Mouse (Mus musculus): Measurements from ENCODE around the gene Rtkn.

Gene Rtkn

DNA sequence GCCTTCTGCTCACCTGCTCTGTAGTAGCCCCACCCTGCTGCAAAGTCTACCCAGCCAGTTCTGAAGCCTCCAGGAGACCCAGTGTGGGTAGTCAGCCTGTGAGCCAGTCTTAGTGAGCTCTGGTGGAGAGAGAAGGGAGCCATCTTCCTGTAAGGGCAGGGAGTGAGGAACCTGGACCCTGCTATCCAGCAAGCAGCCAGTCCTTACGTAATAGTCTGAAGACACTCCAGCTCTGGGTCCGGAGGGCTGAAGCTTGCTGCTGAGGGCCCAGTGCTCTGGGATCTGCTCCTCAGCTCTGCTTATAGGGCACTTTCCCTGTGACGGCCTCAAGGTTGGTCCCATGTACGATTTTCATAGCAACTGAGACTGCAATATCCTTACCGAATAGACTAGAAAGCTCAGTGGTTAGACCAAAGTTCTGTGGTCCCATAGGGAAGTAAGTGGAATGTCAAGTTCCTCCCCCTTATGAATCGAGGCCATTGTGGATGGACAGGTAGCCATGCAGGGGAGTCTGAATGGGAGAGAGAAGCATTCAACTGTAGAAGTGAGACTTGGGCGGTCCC, at the start of gene Rtkn:
Gene Rtkn (plus strand): TSS at position 513 of the 563 bp plus-strand sequence.
- DNase-seq (ENCODE audit: low spot score), result no peak

DNA sequence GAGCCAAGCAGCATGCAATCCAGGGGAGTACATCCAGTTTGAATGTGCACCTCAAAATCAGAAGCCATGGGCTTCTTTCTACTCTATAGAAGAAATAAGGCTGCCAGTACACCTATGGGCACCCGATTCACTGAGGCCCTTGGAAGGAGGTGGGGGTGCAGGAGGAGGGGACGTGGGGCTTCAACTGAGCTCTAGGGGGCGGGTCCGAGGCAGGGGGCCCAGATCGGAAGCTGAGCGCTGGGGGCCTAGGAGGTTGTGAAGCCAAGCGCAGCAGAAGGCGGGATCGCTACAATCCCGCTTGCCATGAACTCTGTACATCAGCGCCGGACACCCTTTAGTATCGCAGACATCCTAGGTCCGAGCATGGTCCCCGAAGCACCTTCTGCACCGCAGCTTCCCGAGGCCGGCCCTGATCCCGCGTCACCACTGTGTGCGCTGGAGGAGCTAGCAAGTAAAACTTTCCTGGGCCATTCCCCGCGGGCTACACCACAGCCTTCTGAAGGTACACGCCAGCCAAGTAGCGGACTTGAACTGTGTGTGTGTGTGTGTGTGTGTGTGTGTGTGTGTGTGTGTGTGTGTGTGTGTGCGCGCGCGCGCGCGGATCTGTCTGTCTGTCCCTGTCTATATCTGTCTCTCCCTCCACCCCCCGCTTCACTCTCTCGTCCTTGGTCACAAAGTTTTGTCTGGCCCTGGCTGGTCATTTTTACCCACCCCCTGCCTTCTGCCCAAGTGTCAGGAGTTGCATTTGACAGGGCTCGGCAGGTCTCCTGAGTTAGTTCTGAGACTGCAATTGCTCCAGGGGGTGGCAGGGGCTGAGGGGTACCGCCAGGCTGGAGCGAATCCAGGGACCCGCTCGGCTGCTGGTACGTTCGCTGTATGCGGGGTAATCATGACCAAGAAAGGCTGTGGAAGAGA, 48.9 kb upstream of the Rtkn start, which contains the start of gene Lbx2:
Gene Lbx2 (plus strand): TSS at position 247 of the 915 bp plus-strand sequence.
- DNase-seq (ENCODE audit: low spot score), result no peak

- no peak for DNase-seq (ENCODE audit: low spot score)
These were observed 47.9 kb upstream of the Rtkn start for GRCm38 (mm10) chr6:83087205-83087925.

DNA sequence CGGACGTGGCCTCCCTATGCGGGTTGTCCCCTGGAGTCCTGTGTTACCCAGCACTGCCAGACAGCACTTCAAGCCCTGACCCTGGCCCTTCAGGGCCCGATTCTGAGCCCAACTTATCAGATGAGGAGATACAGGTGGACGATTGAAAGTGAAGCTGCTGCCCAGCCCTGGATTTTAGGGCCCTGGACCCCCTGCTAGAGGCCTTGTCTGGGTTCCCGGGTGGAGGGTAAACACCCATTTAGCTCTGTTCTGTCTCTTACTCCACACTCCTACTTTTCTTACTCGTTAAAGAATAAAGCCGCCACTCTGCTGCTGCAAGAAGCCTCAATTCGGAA, 47.4 kb upstream of the Rtkn start:
- DNase-seq (ENCODE audit: low spot score), result no peak

GRCm38 (mm10) chr6:83092416-83093127, 42.7 kb upstream of the Rtkn start:
- DNase-seq (ENCODE audit: low spot score), result no peak

GRCm38 (mm10) chr6:83095968-83096367, 39.3 kb upstream of the Rtkn start:
- DNase-seq (ENCODE audit: low spot score), result no peak

- no peak for DNase-seq (ENCODE audit: low spot score)
These were observed 36.9 kb upstream of the Rtkn start for GRCm38 (mm10) chr6:83098411-83098810.

DNA sequence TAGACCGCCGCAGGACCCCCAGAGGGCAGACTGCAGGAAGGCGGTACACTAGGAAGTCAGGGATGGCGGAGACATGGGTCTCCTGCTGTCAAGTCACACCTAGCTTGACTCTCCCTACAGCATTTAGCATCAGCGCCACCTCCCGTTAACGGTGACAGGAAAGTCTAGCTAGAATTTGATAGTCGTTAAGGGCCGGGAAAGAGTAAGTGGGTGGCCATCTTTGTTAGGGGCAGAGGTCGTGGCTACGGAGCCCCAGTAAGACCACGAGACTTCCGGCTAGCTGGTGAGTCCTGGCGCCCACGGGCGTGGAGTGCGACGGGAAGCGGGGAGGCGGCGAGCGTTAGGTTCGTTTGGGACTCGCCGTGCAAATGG, 34.0 kb upstream of the Rtkn start, which contains the start of the genes Ccdc142 and Gm42688:
Gene Ccdc142 (plus strand): TSS at position 286 of the 372 bp plus-strand sequence.
Gene Gm42688 (plus strand): TSS at position 302 of the 372 bp plus-strand sequence.
- no peak for DNase-seq (ENCODE audit: low spot score)

DNA sequence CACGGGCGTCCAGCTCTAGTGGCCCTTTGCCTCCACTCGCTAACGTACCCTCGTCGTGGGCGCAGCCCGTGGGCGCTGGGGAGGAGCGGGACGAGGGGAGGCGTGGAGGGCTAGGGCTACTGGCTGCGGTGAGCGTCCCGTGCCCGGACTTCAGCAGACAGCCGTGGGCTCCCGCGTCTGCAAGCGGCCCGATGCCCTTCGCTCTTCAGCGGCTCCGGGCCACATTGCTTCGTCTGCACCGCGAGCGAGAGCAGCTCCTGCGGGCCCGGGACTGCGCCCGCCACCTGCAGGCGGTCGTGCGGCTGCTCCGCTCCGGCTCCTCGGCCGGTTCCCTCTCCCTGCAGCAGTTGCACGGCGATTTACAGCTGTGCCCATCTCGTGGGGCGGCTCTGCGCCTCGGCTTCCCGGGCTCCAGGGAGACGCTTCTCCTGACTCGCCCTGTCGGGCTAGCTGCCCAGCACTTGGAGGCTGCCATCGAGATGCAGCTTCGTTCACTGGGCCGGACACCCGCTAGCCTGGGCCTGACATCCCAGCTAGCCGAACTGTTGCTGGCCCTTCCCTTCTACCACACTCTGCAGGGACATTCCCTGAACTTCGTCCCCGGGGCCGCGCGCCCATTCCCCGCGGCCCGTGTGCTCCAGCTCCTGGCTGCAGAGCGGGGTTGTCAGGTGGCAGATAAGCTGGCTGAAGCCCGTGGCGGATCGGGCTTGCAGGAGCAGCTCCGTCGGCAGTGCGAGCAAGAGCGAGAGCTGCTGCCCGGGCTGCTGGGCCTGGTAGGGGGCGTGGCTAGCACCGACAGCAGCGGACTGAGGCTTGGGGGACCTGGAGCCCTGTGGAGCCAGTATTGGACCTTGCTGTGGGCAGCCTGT, 33.3 kb upstream of the Rtkn start:
- no peak for DNase-seq (ENCODE audit: low spot score)

- DNase-seq (ENCODE audit: low spot score), result no peak
These were observed 32.1 kb upstream of the Rtkn start for GRCm38 (mm10) chr6:83103130-83103650.

DNA sequence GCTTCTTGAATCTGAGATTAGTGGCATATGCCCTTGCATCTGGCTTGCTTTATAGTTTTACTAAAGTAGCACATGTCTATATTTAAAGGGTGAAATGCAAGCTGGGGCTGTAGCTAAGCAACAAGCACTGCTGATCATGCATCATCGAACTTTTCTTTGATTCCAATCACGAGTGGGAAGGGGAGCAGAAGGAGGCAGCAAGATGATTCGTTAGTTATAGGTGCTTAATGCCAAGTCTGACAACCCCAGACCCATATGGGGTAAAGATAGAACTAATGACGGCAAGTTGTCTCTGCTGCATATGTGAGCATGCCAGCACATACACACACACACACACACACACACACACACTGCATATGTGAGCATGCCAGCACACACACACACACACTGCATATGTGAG, 31.1 kb upstream of the Rtkn start:
- no peak for DNase-seq (ENCODE audit: low spot score)

DNA sequence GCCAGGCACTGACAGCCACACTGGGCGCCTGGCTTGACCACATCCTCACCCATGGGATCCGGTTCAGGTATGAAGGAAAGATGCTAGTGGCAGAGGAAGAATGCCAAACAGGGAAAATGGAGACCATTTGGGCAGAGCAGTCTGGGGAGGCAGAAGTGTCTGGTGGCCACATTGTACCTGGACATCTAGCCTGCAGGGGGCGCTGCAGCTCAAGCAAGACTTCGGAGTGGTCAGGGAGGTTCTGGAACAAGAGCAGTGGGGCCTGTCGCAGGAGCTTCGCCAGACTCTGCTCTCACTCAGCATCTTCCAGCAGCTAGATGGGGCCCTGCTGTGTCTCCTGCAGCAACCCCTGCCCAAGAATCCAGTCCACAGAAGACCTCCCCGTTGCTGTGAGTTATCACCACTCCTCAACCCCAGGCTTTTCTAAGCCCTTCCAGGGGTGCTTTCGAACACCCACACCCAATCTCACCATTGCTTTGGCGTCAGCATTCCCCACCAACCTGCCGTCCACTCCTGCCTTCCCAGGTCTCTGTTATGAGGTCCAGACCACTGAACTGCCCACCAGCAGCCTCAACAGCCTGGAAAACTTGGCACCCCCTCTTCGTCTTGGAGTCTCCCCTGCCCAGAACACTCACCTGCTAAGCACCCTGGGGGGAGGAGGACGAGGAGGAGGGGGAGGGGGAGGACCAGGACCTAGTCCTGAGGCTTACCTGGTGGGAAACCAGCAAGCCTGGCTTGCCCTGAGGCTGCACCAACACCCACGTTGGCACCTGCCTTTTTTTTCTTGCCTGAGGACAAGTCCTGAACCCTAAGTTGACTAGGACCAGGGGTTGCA, 27.5 kb upstream of the Rtkn start:
- DNase-seq (ENCODE audit: low spot score), result no peak

GRCm38 (mm10) chr6:83108762-83109668, 26.2 kb upstream of the Rtkn start, which contains the start of gene Mrpl53:
Mrpl53 (plus strand) TSS chr6:83109040.
- peak; percentile 51 for DNase-seq (ENCODE audit: low spot score)

GRCm38 (mm10) chr6:83111510-83112136, 23.6 kb upstream of the Rtkn start:
- no peak for DNase-seq (ENCODE audit: low spot score)

DNA sequence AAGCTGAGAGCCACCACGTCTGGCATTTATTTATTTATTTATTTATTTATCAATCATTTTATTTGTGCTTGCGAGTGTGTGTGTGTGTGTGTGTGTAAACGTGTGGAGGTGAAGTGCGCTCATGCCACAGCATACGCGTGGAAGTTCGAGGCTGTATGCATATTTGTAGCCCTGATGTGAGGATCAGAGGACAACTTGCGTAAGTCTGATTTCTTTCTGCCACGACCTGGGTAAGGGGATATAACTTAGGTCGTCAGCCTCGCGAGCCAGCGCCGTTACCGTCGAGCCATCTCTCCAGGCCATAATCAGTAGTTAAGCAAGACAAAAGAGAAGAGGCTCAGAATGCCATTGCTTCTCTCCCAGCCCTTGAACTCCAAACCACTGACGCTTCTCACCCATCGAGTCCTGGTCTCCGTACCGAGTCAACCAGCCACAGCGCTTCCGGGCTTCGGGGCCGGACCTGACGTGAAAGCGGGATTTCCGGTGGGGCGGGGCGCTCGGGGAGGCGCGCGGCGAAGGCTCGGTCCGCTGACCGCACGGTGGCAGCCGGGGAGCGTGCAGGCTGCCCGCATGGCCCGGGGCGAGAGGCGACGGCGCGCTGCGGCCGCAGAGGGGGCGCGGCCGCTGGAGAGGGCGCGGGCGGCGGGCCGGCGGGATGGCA, 20.1 kb upstream of the Rtkn start, which contains the start of gene Mogs:
Gene Mogs (plus strand): TSS at position 486 of the 661 bp plus-strand sequence.
- DNase-seq (ENCODE audit: low spot score), result peak; percentile 80

DNA sequence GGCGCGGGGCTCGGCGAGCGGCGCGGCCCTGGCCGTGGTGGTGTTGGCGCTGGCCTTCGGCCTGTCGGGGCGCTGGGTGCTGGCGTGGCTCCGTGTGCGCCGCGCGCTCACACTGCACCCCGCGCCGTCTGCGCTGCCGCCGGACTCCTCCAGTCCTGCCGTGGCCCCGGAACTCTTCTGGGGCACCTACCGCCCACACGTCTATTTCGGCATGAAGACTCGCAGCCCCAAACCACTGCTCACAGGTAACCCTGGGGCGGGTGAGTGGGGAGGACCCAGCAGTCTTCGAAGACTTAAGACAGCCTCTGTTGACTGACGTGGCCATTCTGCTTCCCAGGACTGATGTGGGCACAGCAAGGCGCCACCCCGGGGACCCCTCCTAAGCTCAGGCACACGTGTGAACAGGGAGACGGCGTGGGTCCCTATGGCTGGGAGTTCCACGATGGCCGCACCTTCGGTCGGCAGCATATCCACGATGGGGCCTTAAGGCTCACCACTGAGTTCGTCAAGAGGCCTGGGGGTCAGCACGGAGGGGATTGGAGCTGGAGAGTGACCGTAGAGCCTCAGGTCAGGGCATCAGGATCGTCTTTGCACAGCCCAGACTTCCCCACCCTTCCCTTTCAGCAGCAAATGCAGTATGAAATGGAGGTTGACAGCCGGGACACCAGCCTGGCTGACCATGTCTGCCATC, 19.4 kb upstream of the Rtkn start:
- DNase-seq (ENCODE audit: low spot score), result no peak

Data from urinary bladder, postnatal 10 days (tissue).